Mouse (Mus musculus): ENCODE measurements around the gene Map2k1. TPM values are rescaled to one million over a fixed set of nuclear protein-coding genes. Genes with fewer than 3 reads are reported as not detected.
"Not testable (repeated sequence)": the region's sequence is repeated elsewhere in the genome, so short reads cannot be mapped to it uniquely, and the experiment has no call there.

The Map2k1 gene
- polyA plus RNA-seq, 1 experiment from 2014 or later: 79.0 TPM

DNA sequence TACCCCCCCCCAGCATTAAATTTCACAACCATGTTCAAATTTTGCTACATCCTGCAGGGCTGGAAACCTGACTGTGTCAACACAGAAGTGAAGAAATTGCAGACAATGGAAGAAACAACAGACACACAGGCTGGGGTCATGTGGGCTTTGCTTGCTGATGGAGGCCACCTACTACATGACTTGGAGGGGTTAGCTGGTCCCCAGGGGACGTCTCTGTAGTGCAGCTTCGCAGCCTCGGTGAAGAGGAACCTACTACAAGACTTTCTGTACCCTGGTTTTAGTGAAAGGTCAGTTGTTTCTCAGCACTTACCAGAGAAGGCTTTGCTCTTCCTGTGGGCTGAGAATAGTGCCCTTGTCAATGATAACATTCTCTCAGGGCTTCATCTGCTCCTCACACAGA, 17.8 kb upstream of the Map2k1 start:
- no peak overlapping the region for H3K4me3 ChIP-seq
- no peaks in the 10 kb centered on the region for H3K27me3 ChIP-seq (replicated peaks)
- no peaks in the 10 kb centered on the region for H3K4me1 ChIP-seq
- H3K27ac ChIP-seq (replicated peaks): no peak overlapping the region
- 58% methylated on average over 3 of the region's 3 CpGs for WGBS
- ATAC-seq (ENCODE audit: extremely low read depth, insufficient number of reproducible peaks, low FRiP score, low TSS enrichment): no peak
- H3K36me3 ChIP-seq: no peaks in the 10 kb centered on the region
- H3K9ac ChIP-seq: no peak overlapping the region
- H3K9me3 ChIP-seq: no peaks in the 10 kb centered on the region
- no peak overlapping the region for H3K4me2 ChIP-seq

DNA sequence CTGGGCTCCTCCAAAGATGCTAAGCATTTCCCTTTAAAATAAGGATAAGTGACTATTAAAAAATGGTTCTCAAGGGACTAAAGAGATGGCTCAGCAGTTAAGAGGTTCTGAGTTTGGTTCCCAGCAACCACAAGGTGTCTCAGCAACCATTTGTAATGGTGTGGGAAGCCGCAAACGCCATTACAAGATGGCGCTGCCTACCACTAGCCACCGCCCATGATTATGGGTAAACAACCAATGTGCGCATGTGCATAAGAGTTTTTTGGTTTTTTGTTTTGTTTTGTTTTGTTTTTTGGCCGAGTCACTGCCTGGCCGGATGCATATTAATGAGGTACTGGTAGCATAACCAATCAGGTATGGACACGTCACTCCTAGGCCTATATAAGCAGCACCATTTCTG, 15.4 kb upstream of the Map2k1 start:
- not testable (repeated sequence) for ATAC-seq (ENCODE audit: extremely low read depth, insufficient number of reproducible peaks, low FRiP score, low TSS enrichment); H3K4me2 ChIP-seq; H3K4me1 ChIP-seq; H3K9ac ChIP-seq; H3K4me3 ChIP-seq; H3K27ac ChIP-seq (replicated peaks); H3K36me3 ChIP-seq; H3K9me3 ChIP-seq; H3K27me3 ChIP-seq (replicated peaks)
- 90% methylated on average over 8 of the region's 8 CpGs for WGBS

DNA sequence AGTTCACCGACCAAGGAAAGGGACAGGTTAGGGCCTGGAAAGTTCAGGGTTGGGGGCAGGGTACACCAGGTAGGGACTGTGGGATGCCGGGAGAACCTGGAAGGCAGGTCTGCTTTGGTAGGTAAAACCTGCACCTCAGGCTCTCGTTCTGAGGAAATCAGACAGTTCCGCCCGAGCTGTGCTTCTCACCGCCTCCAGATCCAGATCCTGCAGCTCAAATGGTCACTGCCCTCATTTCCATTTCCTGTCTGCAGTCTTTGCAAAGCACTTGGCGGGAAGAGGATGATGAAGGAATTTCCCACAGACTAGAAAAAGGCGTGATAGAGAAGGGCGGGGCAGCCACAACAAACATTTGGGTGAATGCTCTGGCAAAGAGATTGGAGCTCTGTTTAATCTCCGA, 14.8 kb upstream of the Map2k1 start:
- H3K4me3 ChIP-seq: no peak overlapping the region
- H3K36me3 ChIP-seq: no peaks in the 10 kb centered on the region
- H3K27me3 ChIP-seq (replicated peaks): no peaks in the 10 kb centered on the region
- WGBS: 71% methylated on average over 10 of the region's 10 CpGs
- ATAC-seq (ENCODE audit: extremely low read depth, insufficient number of reproducible peaks, low FRiP score, low TSS enrichment): no peak
- H3K9ac ChIP-seq: no peak overlapping the region
- no peaks in the 10 kb centered on the region for H3K4me1 ChIP-seq
- no peak overlapping the region for H3K27ac ChIP-seq (replicated peaks)
- H3K9me3 ChIP-seq: no peaks in the 10 kb centered on the region
- no peak overlapping the region for H3K4me2 ChIP-seq

DNA sequence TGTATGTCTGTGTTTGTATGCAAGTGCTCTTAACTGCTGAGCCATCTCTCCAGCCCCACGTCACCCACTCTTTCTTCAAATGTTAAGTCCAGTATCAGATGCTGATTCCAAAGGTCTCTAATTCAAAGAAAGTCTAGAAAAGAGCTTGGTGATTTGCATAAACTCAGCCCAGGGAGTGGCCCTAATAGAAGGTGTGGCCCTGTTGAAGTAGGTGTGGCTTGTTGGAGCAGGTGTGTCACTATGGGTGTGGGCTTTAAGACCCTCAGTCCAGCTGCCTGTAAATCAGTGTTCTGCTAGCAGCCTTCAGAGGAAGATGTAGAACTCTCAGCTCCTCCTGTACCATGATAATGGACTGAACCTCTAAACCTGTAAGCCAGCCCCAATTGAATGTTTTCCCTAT, 13.8 kb upstream of the Map2k1 start:
- 82% methylated on average over 1 of the region's 1 CpGs for WGBS
- no peaks in the 10 kb centered on the region for H3K27me3 ChIP-seq (replicated peaks)

DNA sequence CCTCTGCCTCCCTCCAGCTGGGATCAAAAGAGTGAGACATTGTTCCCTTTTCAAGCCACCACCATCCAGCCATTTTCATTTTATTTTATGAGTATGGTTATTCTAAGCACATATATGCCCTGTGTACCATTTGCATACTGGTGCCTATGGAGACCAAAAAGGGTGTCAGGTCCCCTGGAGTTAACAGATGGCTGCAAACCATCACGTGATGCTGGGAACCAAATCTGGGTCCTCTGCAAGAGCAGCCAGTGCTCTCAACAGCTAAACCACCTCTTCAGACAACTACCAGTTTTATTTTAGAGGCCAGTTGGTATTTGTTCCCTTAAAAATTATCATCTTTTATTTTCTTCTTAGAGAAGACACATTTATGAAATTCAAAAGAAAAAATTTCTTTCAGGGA, 11.4 kb upstream of the Map2k1 start:
- 35% methylated on average over 1 of the region's 1 CpGs for WGBS
- Histone ChIP-seq H3K27me3 (replicated peaks) (no peaks in the 10 kb centered on the region), H3K4me2 (no peak overlapping the region), H3K36me3 (no peaks in the 10 kb centered on the region), H3K27ac (replicated peaks) (no peak overlapping the region), H3K9ac (no peak overlapping the region), H3K9me3 (no peaks in the 10 kb centered on the region), H3K4me1 (no peaks in the 10 kb centered on the region), H3K4me3 (no peak overlapping the region)
- ATAC-seq (ENCODE audit: extremely low read depth, insufficient number of reproducible peaks, low FRiP score, low TSS enrichment): no peak

More for the DNA sequence above, 13.8 kb upstream of the Map2k1 start:
- H3K4me1 ChIP-seq: no peaks in the 10 kb centered on the region
- no peak overlapping the region for H3K4me2 ChIP-seq
- no peaks in the 10 kb centered on the region for H3K36me3 ChIP-seq
- H3K4me3 ChIP-seq: no peak overlapping the region
- no peak overlapping the region for H3K9ac ChIP-seq
- ATAC-seq (ENCODE audit: extremely low read depth, insufficient number of reproducible peaks, low FRiP score, low TSS enrichment): no peak
- H3K27ac ChIP-seq (replicated peaks): no peak overlapping the region
- no peaks in the 10 kb centered on the region for H3K9me3 ChIP-seq

DNA sequence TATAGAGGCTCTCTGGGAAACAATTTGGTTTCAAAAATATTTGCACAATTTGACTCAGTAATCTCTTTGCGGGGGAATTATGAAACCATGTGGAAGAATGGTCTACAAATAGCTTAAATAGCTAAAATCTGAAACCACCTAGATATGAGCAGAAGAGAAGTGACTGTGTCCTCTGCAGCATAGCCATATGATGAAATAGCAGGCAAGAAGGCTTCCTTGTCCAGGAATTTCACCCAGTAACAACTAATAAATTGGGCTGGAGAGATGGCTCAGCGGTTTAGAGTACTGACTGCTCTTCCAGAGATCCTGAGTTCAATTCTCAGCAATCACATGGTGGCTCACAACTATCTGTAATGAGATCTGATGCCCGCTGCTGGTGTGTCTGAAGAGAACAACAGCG, 7.6 kb upstream of the Map2k1 start:
- Histone ChIP-seq H3K4me1 (no peaks in the 10 kb centered on the region), H3K36me3 (no peaks in the 10 kb centered on the region), H3K27ac (replicated peaks) (no peak overlapping the region), H3K4me2 (no peak overlapping the region), H3K27me3 (replicated peaks) (no peaks in the 10 kb centered on the region), H3K9ac (no peak overlapping the region), H3K9me3 (no peaks in the 10 kb centered on the region), H3K4me3 (no peak overlapping the region)
- no peak for ATAC-seq (ENCODE audit: extremely low read depth, insufficient number of reproducible peaks, low FRiP score, low TSS enrichment)
- 80% methylated on average over 4 of the region's 4 CpGs for WGBS

DNA sequence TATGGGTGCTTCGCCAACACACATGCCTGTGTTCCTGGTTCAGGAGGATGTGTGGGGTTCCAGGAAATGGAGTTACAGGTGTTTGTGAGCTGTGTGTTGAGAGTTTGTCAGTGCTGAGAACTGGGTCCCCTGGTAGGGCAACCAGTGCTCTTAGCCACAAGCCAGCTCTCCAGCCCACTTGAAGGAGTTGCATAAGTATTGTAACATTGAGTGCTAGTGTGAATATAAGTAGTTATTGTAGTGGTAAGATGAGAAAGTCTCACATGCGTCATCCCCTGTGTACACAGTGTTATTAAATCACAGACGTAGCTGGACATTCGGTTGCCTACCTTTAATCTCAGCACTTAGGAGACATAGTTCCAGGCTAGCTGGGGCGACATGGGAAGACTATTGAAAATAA, 6.5 kb upstream of the Map2k1 start:
- H3K27me3 ChIP-seq (replicated peaks): no peaks in the 10 kb centered on the region
- H3K4me1 ChIP-seq: no peaks in the 10 kb centered on the region
- no peak for ATAC-seq (ENCODE audit: extremely low read depth, insufficient number of reproducible peaks, low FRiP score, low TSS enrichment)
- no peak overlapping the region for H3K4me3 ChIP-seq
- no peak overlapping the region for H3K4me2 ChIP-seq
- H3K27ac ChIP-seq (replicated peaks): no peak overlapping the region
- H3K9me3 ChIP-seq: no peaks in the 10 kb centered on the region
- H3K36me3 ChIP-seq: no peaks in the 10 kb centered on the region
- WGBS: 81% methylated on average over 5 of the region's 5 CpGs
- no peak overlapping the region for H3K9ac ChIP-seq

DNA sequence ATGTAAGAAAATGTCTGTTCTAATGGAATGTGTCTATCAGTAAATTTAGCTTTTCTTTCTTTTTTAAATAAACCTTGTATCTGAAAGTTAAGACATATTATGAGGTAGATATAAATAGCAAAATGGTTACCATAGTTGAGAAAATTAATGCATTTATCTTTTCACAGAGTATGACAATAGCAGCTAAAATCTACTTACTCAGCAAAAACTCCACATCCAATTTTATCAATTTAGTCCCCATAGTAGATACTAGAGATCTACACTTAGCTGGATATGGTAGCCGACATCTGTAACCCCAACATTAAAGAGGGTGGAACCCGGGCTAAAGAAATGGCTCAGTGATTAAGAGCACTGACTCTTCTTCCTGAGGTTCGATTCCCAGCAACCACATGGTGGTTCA, 2.8 kb upstream of the Map2k1 start:
- Histone ChIP-seq H3K9me3 (no peaks in the 10 kb centered on the region), H3K4me2 (no peak overlapping the region), H3K4me1 (peaks cover 15% of the 10 kb centered on the region), H3K27ac (replicated peaks) (no peak overlapping the region), H3K36me3 (no peaks in the 10 kb centered on the region), H3K9ac (no peak overlapping the region), H3K27me3 (replicated peaks) (no peaks in the 10 kb centered on the region), H3K4me3 (no peak overlapping the region)
- ATAC-seq (ENCODE audit: extremely low read depth, insufficient number of reproducible peaks, low FRiP score, low TSS enrichment): no peak
- WGBS: 81% methylated on average over 3 of the region's 3 CpGs

DNA sequence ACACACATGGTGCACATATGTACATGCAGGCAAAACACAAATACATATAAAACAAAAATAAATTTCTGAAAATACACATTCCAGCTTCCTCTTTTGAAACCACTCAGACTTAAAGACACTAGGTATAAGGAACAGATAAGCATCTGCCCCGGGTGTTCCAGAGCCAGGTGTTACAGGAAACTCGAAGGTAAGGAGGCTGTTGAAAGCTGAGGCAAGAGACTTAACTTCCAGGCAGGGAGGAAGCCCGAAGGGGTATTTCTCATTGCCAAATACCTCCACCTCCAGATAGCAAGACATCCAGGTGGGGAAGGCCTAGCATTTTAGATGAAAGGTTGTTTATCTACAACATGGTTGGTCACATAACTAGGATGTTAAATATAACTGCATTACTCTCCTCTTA, 2.0 kb upstream of the Map2k1 start:
- no peak for ATAC-seq (ENCODE audit: extremely low read depth, insufficient number of reproducible peaks, low FRiP score, low TSS enrichment)
- H3K9ac ChIP-seq: no peak overlapping the region
- no peak overlapping the region for H3K27ac ChIP-seq (replicated peaks)
- no peaks in the 10 kb centered on the region for H3K36me3 ChIP-seq
- WGBS: 68% methylated on average over 3 of the region's 3 CpGs
- H3K4me2 ChIP-seq: no peak overlapping the region
- H3K27me3 ChIP-seq (replicated peaks): no peaks in the 10 kb centered on the region
- no peak overlapping the region for H3K4me3 ChIP-seq
- peaks cover 22% of the 10 kb centered on the region for H3K4me1 ChIP-seq
- H3K9me3 ChIP-seq: no peaks in the 10 kb centered on the region

DNA sequence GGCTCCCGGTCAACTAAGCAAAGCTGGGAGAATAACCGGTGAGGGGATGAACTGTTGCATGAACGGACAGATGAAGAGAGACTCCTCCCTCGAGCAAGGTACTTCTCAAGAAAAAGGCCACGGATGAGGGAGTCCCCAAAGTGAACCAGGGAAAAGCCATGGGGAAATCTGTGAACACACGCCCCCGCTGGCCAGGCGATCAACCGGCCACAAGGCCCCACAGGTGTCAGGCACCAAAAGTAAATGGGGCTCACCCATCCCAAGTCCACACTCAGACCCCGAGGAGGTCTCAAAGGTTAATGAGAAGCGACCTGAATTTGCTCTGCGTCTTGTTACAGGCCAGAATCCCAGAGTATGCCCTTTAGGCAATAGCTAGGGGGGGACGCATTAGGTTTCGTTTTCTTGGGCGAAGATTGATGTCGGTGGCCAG, 825 bp downstream of the Map2k1 start:
- H3K9ac ChIP-seq: peak overlapping the region; percentile 92
- peaks cover 32% of the 10 kb centered on the region for H3K4me1 ChIP-seq
- H3K27ac ChIP-seq (replicated peaks): peak overlapping the region; percentile 95
- H3K9me3 ChIP-seq: no peaks in the 10 kb centered on the region
- peak overlapping the region; percentile 88 for H3K4me3 ChIP-seq
- H3K36me3 ChIP-seq: peaks cover 3% of the 10 kb centered on the region; the same call in 1 of the 2 replicates
- WGBS: under 1% methylated on average over 16 of the region's 16 CpGs
- H3K4me2 ChIP-seq: peak overlapping the region; percentile 75
- ATAC-seq (ENCODE audit: extremely low read depth, insufficient number of reproducible peaks, low FRiP score, low TSS enrichment): no peak
- no peaks in the 10 kb centered on the region for H3K27me3 ChIP-seq (replicated peaks)

DNA sequence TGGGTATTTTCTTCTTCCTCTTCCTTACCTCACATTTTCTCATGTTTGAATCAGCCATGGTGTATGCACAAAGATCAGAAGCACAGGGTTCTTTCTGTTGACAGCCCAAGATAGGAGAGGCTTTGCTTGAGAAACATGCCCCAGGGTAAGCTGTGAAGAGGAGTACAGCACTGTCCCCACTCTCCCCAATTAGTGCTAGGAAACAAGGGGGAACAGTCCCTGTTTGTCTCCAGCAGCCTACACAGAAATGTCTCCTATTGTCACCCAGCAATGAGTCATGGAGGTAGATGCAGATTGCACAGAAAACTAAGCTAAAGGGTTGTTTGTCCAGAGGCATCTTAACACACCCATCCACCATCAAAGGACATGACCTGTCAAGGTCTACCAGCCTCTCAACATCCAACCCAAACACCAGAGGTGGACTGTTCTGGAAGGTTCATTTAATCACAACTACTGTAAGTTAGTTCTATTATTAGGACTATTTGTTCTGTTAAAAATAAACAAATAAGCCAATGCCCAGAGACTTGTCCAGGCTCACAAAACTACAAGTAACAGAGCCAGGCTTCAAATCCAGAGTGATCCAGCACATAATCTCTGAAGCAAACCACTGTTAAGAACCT, 3.2 kb downstream of the Map2k1 start:
- Histone ChIP-seq H3K27ac (replicated peaks) (no peak overlapping the region), H3K4me2 (no peak overlapping the region), H3K36me3 (peaks cover 14% of the 10 kb centered on the region; the same call in 1 of the 2 replicates), H3K27me3 (replicated peaks) (no peaks in the 10 kb centered on the region), H3K4me3 (no peak overlapping the region), H3K9me3 (no peaks in the 10 kb centered on the region), H3K4me1 (peaks cover 32% of the 10 kb centered on the region), H3K9ac (peak overlapping the region; percentile 47; the same call in 1 of the 2 replicates)
- no peak for ATAC-seq (ENCODE audit: extremely low read depth, insufficient number of reproducible peaks, low FRiP score, low TSS enrichment)

DNA sequence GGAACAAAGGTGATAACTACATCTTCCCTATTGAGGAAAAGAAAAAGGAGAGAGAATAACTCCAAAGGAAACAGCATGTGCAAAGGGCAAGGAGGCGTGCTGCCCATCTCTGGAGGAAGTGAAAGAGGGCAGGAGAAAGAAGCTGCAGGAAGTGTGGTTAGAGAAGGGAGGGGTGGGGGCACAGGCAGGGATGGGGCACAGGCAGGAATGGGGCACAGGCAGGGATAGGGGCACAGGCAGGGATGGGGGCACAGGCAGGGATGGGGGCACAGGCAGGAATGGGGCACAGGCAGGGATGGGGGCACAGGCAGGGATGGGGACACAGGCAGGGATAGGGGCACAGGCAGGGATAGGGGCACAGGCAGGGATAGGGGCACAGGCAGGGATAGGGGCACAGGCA, 4.1 kb downstream of the Map2k1 start:
- ATAC-seq (ENCODE audit: extremely low read depth, insufficient number of reproducible peaks, low FRiP score, low TSS enrichment): no peak

More for the DNA sequence above, 4.1 kb downstream of the Map2k1 start:
- no peaks in the 10 kb centered on the region for H3K9me3 ChIP-seq
- peaks cover 18% of the 10 kb centered on the region; the same call in 1 of the 2 replicates for H3K36me3 ChIP-seq
- H3K4me1 ChIP-seq: peaks cover 32% of the 10 kb centered on the region
- no peak overlapping the region for H3K27ac ChIP-seq (replicated peaks)
- H3K4me2 ChIP-seq: no peak overlapping the region
- H3K9ac ChIP-seq: 0 out of 2 replicates have a peak overlapping the region, but pooled peaks have one; percentile 10
- no peaks in the 10 kb centered on the region for H3K27me3 ChIP-seq (replicated peaks)
- 73% methylated on average over 1 of the region's 1 CpGs for WGBS
- no peak overlapping the region for H3K4me3 ChIP-seq
